Mouse (Mus musculus) C2C12 (cell line): ENCODE measurements at regions not wholly inside any gene's neighbourhood (a gene's known extent, or its start where the extent isn't known, plus 50 kb on each side); places are given as distances from the start of the nearest gene placed in this dataset.

Source experiments
- H3K27me3 ChIP-seq: one replicate; pipeline ENCODE4 v1.6.1; 2011; ENCODE audit not compliant: control insufficient read depth, insufficient read depth, insufficient read length
- H3K36me3 ChIP-seq: one replicate; pipeline ENCODE4 v1.6.1; 2011; ENCODE audit not compliant: control insufficient read depth, insufficient read depth
- H3K4me3 ChIP-seq: one replicate; pipeline ENCODE4 v1.5.1; 2011; ENCODE audit warnings: mild to moderate bottlenecking, control low read depth; ENCODE audit not compliant: poor library complexity, insufficient read depth, severe bottlenecking
- H3K79me2 ChIP-seq: one replicate; pipeline ENCODE4 v1.6.1; 2011; ENCODE audit not compliant: control insufficient read depth, insufficient read depth
- H3K79me3 ChIP-seq: one replicate; pipeline ENCODE4 v1.6.1; 2011; ENCODE audit warnings: low read depth, control low read depth
- H3ac ChIP-seq: one replicate; pipeline ENCODE3; 2011; ENCODE audit warnings: low read depth; ENCODE audit not compliant: control insufficient read depth, insufficient read length
- CEBPB ChIP-seq: IDR thresholded peaks from one replicate; pipeline ENCODE4 v1.6.1; 2011; ENCODE audit warnings: low read depth, mild to moderate bottlenecking, control low read depth, moderate library complexity
- CTCF ChIP-seq: IDR thresholded peaks from one replicate; pipeline ENCODE4 v1.5.1; 2011; ENCODE audit not compliant: control insufficient read depth, insufficient read depth, insufficient read length
- FOSL1 ChIP-seq: IDR thresholded peaks from one replicate; pipeline ENCODE4 v1.8.0; 2011; ENCODE audit warnings: mild to moderate bottlenecking, low read length; ENCODE audit not compliant: poor library complexity, insufficient read depth, severe bottlenecking
- MAX ChIP-seq: IDR thresholded peaks from one replicate; pipeline ENCODE4 v1.6.1; 2011; ENCODE audit warnings: mild to moderate bottlenecking, control low read depth
- MYOD1 ChIP-seq: IDR thresholded peaks from one replicate; pipeline ENCODE4 v1.6.1; 2011; ENCODE audit warnings: low read depth; ENCODE audit not compliant: control insufficient read depth, insufficient read length
- MYOG ChIP-seq: IDR thresholded peaks from one replicate; pipeline ENCODE4 v1.6.1; 2011; ENCODE audit not compliant: control insufficient read depth, insufficient read length; ENCODE audit errors: extremely low read depth
- USF1 ChIP-seq: IDR thresholded peaks from one replicate; pipeline ENCODE4 v1.6.1; 2011; ENCODE audit warnings: low read depth, mild to moderate bottlenecking, control low read depth, moderate library complexity

- Histone ChIP-seq H3K79me2 (no peaks in the 10 kb centered on the region), H3K36me3 (no peaks in the 10 kb centered on the region), H3K4me3 (no peak overlapping the region), H3K27me3 (no peaks in the 10 kb centered on the region), H3ac (no peak overlapping the region), H3K79me3 (no peaks in the 10 kb centered on the region)
- TF ChIP-seq MYOG (no peak), FOSL1 (no peak), CTCF (no peak), MAX (no peak), MYOD1 (no peak), CEBPB (no peak)
Observed at GRCm38 (mm10) chr2:160244866-160245265, 89.1 kb downstream of the Gm826 start.

GRCm38 (mm10) chr2:160240531-160241379 is 93.2 kb downstream of the Gm826 start:
- H3K79me3 ChIP-seq, result no peaks in the 10 kb centered on the region
- H3K4me3 ChIP-seq, result no peak overlapping the region
- H3K36me3 ChIP-seq, result no peaks in the 10 kb centered on the region
- no peaks in the 10 kb centered on the region for H3K79me2 ChIP-seq
- H3ac ChIP-seq, result no peak overlapping the region
- no peaks in the 10 kb centered on the region for H3K27me3 ChIP-seq
- no peak for TF ChIP-seq MAX
- no peak for TF ChIP-seq USF1
- TF ChIP-seq FOSL1, result no peak
- TF ChIP-seq MYOD1, result no peak
- no peak for TF ChIP-seq CEBPB
- no peak for TF ChIP-seq CTCF
- TF ChIP-seq MYOG, result no peak

- H3K79me3 ChIP-seq, result no peaks in the 10 kb centered on the region
- H3ac ChIP-seq, result no peak overlapping the region
- TF ChIP-seq MYOG (no peak), MYOD1 (no peak), FOSL1 (no peak), CTCF (no peak), USF1 (no peak), MAX (no peak), CEBPB (no peak)
- no peaks in the 10 kb centered on the region for H3K79me2 ChIP-seq
- H3K4me3 ChIP-seq, result no peak overlapping the region
- H3K27me3 ChIP-seq, result no peaks in the 10 kb centered on the region
- H3K36me3 ChIP-seq, result no peaks in the 10 kb centered on the region
Observed at GRCm38 (mm10) chr2:160237436-160238104, 96.4 kb downstream of the Gm826 start.

GRCm38 (mm10) chr2:160236806-160237205 is 97.2 kb downstream of the Gm826 start:
- H3ac ChIP-seq, result no peak overlapping the region
- H3K4me3 ChIP-seq, result no peak overlapping the region
- no peaks in the 10 kb centered on the region for H3K36me3 ChIP-seq
- no peaks in the 10 kb centered on the region for H3K79me3 ChIP-seq
- H3K27me3 ChIP-seq, result no peaks in the 10 kb centered on the region
- no peaks in the 10 kb centered on the region for H3K79me2 ChIP-seq
- TF ChIP-seq CTCF (no peak), CEBPB (no peak), MYOG (no peak), MAX (no peak), FOSL1 (no peak), MYOD1 (no peak), USF1 (no peak)

GRCm38 (mm10) chr2:160230786-160231185 is 103.2 kb downstream of the Gm826 start:
- Histone ChIP-seq H3K4me3 (no peak overlapping the region), H3K27me3 (no peaks in the 10 kb centered on the region), H3K79me2 (no peaks in the 10 kb centered on the region), H3K79me3 (no peaks in the 10 kb centered on the region), H3K36me3 (no peaks in the 10 kb centered on the region), H3ac (no peak overlapping the region)
- TF ChIP-seq MYOD1, result no peak
- no peak for TF ChIP-seq CEBPB
- no peak for TF ChIP-seq CTCF
- TF ChIP-seq MAX, result no peak
- no peak for TF ChIP-seq FOSL1
